Mouse (Mus musculus) bone marrow, adult 2 months (tissue): ENCODE measurements at regions not wholly inside any gene's neighbourhood (a gene's known extent, or its start where the extent isn't known, plus 50 kb on each side); places are given as distances from the start of the nearest gene placed in this dataset.

ENCODE experiments used
- H3K27ac ChIP-seq: fragments of 200-500 bp; 2 replicates; pipeline ENCODE4 v1.5.1; 2012; ENCODE audit warnings: low read depth, mild to moderate bottlenecking, control low read depth, inconsistent platforms, low read length; ENCODE audit not compliant: control insufficient read depth, poor library complexity, insufficient read depth
- H3K4me1 ChIP-seq: fragments of 200-500 bp; 2 replicates; pipeline ENCODE4 v1.6.1; 2011; ENCODE audit warnings: low read length; ENCODE audit not compliant: control insufficient read depth, insufficient read depth
- H3K4me3 ChIP-seq: fragments of 200-500 bp; replicated peaks from 2 replicates; pipeline ENCODE3; 2011; ENCODE audit warnings: mild to moderate bottlenecking, low read depth, low read length, control low read depth; ENCODE audit not compliant: control insufficient read depth
- CTCF ChIP-seq: fragments of 200-500 bp; IDR thresholded peaks from 2 replicates; pipeline ENCODE4 v1.5.1; 2011; ENCODE audit warnings: low read length, control low read depth; ENCODE audit not compliant: control insufficient read depth, insufficient read depth
- POLR2A ChIP-seq: fragments of 200-500 bp; IDR thresholded peaks from 2 replicates; pipeline ENCODE4 v1.6.1; 2011; ENCODE audit warnings: low read depth, mild to moderate bottlenecking, control low read depth, low read length, borderline replicate concordance; ENCODE audit not compliant: control insufficient read depth
- whole genome bisulfite sequencing: fragments of 180-500 bp; shearing (Covaris S2); methylation state at CpG from one replicate; pipeline ENCODE4 v1.1.7; 2018; 5-methylcytosine and 5-hydroxymethylcytosine counted together

GRCm38 (mm10) chr4:105565796-105566195, 223.9 kb upstream of the Gm12728 start:
- 88% methylated on average over 7 of the region's 7 CpGs for WGBS
- no peak for TF ChIP-seq POLR2A
- no peak for TF ChIP-seq CTCF
- H3K4me3 ChIP-seq, result no peak overlapping the region

DNA sequence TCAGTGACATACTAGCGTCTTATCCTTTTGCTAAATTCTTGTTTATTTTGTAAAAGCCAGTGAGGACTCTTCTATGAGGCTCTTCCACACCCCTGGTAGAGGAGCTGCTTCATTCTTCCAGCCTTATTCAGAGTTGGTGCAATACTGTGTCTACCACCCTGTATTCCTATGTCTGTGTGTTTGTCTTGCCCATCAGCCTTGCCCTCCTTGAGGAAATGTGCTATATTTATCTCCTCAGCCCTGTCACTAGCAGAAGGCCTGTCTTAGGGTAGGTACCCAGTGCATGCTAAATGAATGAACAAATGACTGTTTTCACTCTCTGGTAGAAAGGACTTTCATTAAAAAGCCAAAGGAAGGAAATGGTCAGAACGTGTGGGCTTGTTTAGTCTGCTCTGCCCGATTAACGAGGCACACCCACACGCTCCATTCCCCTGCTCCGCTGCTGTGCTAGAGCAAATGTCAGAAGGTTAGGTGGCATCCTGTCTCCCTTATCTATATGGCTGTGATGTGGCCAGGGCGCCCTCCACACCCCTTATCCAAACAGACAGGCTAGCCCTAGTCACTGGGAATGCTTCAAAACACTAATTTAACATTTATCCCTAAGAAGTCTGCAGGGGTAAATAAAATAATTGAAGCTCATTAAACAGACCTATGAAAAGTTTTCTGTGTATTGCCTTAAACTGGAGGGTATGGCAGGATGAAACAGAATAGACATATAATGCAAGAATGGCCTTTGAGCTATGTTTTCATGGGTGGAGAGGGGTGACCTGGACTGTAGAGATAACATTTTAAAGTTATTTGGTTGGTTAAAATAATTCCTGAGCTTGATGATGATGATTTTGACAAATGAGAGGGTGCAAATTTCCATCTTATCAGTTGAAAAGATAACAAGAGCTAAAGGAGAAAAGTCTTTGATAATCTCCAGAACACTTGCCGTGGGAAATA, 222.9 kb upstream of the Gm12728 start:
- TF ChIP-seq CTCF (no peak), POLR2A (no peak)
- Histone ChIP-seq H3K4me3 (no peak overlapping the region), H3K4me1 (no peaks in the 10 kb centered on the region), H3K27ac (no peak overlapping the region)
- 26% methylated on average over 8 of the region's 8 CpGs for WGBS

More at GRCm38 (mm10) chr4:105565796-105566195, 223.9 kb upstream of the Gm12728 start:
- Histone ChIP-seq H3K4me1 (no peaks in the 10 kb centered on the region), H3K27ac (no peak overlapping the region)

GRCm38 (mm10) chr4:105569671-105570070, 220.0 kb upstream of the Gm12728 start:
- H3K4me3 ChIP-seq, result no peak overlapping the region

GRCm38 (mm10) chr4:105575550-105575949, 214.1 kb upstream of the Gm12728 start:
- H3K27ac ChIP-seq, result no peak overlapping the region
- H3K4me3 ChIP-seq, result no peak overlapping the region
- no peaks in the 10 kb centered on the region for H3K4me1 ChIP-seq
- WGBS, result 76% methylated on average over 2 of the region's 2 CpGs
- TF ChIP-seq POLR2A, result no peak
- TF ChIP-seq CTCF, result no peak

More at GRCm38 (mm10) chr4:105569671-105570070, 220.0 kb upstream of the Gm12728 start:
- TF ChIP-seq POLR2A (no peak), CTCF (no peak)
- WGBS, result 68% methylated on average over 1 of the region's 1 CpGs
- Histone ChIP-seq H3K4me1 (no peaks in the 10 kb centered on the region), H3K27ac (no peak overlapping the region)

DNA sequence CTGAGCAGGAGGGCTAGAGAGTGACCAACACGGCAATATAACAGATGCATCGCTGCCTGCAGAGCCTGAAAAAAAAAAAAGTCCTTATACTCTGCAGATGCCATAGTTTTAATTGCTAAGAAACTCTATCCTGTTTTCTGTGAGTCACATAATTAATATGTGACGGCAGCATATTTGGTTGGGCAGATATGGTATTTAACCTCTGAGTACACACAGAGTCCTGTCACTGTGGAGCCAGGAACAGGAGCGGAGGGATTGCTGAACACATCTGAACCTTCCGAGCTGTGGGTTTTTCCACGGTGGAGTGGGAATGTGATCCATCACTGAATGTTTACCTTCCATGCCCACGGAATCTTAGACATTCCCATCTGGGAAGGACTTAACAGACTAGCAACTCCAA, 208.7 kb upstream of the Gm12728 start:
- H3K4me1 ChIP-seq, result no peaks in the 10 kb centered on the region
- 84% methylated on average over 7 of the region's 7 CpGs for WGBS
- H3K27ac ChIP-seq, result no peak overlapping the region
- no peak overlapping the region for H3K4me3 ChIP-seq
- TF ChIP-seq POLR2A (no peak), CTCF (no peak)

DNA sequence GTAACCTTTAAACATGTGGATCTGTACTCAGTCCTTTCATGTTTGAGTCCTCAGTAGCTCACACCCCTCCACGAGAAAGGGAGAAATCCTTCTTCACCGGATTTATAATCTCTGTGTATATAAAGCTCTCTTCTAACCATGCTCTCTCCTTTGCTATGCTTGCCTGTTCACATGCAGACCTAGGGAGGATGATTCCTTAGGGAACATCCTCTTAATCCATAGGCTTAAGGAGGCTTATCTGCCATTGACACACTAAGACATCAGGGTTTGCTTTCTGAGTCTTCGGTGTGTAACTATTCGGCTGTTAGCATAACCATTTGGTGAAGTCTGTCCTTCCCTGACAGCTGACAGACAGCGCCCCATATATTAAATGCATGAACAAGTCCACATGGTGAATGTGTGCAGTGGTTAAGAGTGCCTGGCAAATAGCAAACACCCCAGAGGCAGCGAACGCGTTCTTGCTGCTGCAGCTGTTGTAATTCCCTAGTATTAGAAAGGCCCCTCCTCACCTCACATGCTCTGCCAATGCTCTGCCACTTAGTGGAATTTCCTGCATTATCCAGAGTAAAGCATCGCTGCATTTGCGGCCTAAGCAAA, 205.2 kb upstream of the Gm12728 start:
- no peak overlapping the region for H3K27ac ChIP-seq
- WGBS, result 85% methylated on average over 10 of the region's 10 CpGs
- TF ChIP-seq CTCF (no peak), POLR2A (no peak)
- H3K4me1 ChIP-seq, result no peaks in the 10 kb centered on the region
- no peak overlapping the region for H3K4me3 ChIP-seq

- Histone ChIP-seq H3K27ac (no peak overlapping the region), H3K4me1 (no peaks in the 10 kb centered on the region), H3K4me3 (no peak overlapping the region)
- WGBS, result 85% methylated on average over 1 of the region's 1 CpGs
- no peak for TF ChIP-seq CTCF
- TF ChIP-seq POLR2A, result no peak
Measured at GRCm38 (mm10) chr4:105603661-105604060, 186.0 kb upstream of the Gm12728 start.

DNA sequence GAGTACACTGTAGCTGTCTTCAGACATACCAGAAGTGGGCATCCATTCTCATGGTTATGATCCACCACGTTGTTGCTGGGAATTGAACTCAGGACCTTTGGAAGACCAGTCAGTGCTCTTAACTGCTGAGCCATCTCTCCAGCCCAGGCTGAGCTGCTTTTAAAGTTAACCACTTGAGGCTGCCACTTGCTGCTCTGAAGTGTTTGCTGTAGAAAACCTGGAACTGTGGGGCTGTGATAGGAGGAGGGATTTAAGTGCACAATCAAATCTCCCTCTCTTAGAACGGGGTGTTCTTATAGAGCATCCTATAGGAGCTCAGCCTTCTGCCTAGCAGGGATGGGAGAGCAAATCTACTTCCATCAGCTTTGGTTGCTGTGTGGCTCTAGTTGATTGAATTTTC, 185.1 kb upstream of the Gm12728 start:
- Histone ChIP-seq H3K27ac (no peak overlapping the region), H3K4me3 (no peak overlapping the region), H3K4me1 (no peaks in the 10 kb centered on the region)
- WGBS, result 74% methylated on average over 2 of the region's 2 CpGs
- TF ChIP-seq POLR2A (no peak), CTCF (no peak)
